Mouse (Mus musculus) forebrain, embryonic 14.5 days (tissue): ENCODE data around the gene Hmcn2. TPM values are rescaled to one million over a fixed set of nuclear protein-coding genes. Genes with fewer than 3 reads are reported as not detected.

Experiments
- ATAC-seq: fragments of 200-750 bp; cut with Nextera tagmentation; 2 replicates; pipeline ENCODE4 v1.8.0; 2017; ENCODE audit warnings: mild to moderate bottlenecking, moderate library complexity
- DNase-seq: peaks from one replicate; pipeline ENCODE4 v3.0.0-alpha.2; 2015; ENCODE audit warnings: low spot score
- H3K27ac ChIP-seq: fragments of 300-500 bp; sonication (generic); 2 replicates; pipeline ENCODE4 v1.5.1; 2014; ENCODE audit warnings: low read depth, mild to moderate bottlenecking, control low read depth, low read length, moderate library complexity
- H3K27me3 ChIP-seq: fragments of 300-500 bp; sonication (generic); replicated peaks from 2 replicates; pipeline ENCODE4 v1.6.1; 2014; ENCODE audit warnings: low read length, control low read depth, mixed read lengths; ENCODE audit not compliant: control insufficient read depth, insufficient read depth
- H3K36me3 ChIP-seq: fragments of 300-500 bp; sonication (generic); 2 replicates; pipeline ENCODE4 v1.6.1; 2014; ENCODE audit warnings: low read length, control low read depth; ENCODE audit not compliant: control insufficient read depth, insufficient read depth
- H3K4me1 ChIP-seq: fragments of 300-500 bp; sonication (generic); 2 replicates; pipeline ENCODE4 v1.6.1; 2014; ENCODE audit warnings: antibody characterized with exemption, low read length, control low read depth; ENCODE audit not compliant: control insufficient read depth, insufficient read depth
- H3K4me2 ChIP-seq: fragments of 300-500 bp; sonication (generic); 2 replicates; pipeline ENCODE4 v1.6.1; 2014; ENCODE audit warnings: mild to moderate bottlenecking, control low read depth, low read length
- H3K4me3 ChIP-seq: fragments of 300-500 bp; sonication (generic); 2 replicates; pipeline ENCODE4 v1.5.1; 2014; ENCODE audit warnings: low read depth, low read length, control low read depth
- H3K9ac ChIP-seq: fragments of 300-500 bp; sonication (generic); 2 replicates; pipeline ENCODE4 v1.6.1; 2014; ENCODE audit warnings: mild to moderate bottlenecking, low read length, control low read depth, moderate library complexity
- H3K9me3 ChIP-seq: fragments of 300-500 bp; sonication (generic); replicated peaks from 2 replicates; pipeline ENCODE4 v1.6.1; 2016; ENCODE audit warnings: low read length, control low read depth, mixed read lengths; ENCODE audit not compliant: control insufficient read depth
- WGBS: fragments of 180-500 bp; shearing (Covaris S2); extraction: QIAGEN DNeasy Blood & Tissue Kit; methylation state at CpG from one replicate; pipeline ENCODE4 v1.1.7; 2014; 5-methylcytosine and 5-hydroxymethylcytosine counted together
- polyA plus RNA-seq: library from polyadenylated mRNA; unstranded; fragments of >200 nt; fragmentation: Nextera tagmentation; extraction: Ambion mirVana; gene quantifications from 2 replicates; pipeline ENCODE4 v1.2.1, GENCODE M21; 2014

The Hmcn2 gene
- polyA plus RNA-seq, 1 experiment from 2014 or later: 0.17 TPM

DNA sequence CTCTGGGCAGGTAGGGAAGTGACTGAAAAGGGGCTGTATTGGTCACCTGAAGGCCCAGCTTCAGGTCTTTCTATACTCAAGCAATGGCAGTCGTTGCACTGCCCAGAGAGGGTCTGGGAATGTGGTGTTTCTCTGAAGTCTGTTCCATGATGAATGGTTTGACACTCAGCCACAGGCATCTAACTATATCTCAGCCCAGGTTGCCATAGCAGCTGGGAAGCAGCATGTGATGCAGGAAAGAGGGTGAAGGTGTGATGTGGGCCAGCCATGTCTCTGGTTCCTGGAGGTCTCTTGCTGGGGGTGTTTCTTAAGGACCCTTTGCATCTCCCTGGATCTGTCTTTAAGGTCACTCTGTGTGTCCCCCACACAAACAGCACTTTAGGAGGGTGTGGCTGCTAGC lies 181.9 kb downstream of the Hmcn2 start:
- ATAC-seq (no peak), DNase-seq (no peak)
- peaks cover 71% of the 10 kb centered on the region for H3K27me3 ChIP-seq
- no peak overlapping the region; the same call in 1 of the 2 replicates for H3K27ac ChIP-seq
- no peaks in the 10 kb centered on the region for H3K36me3 ChIP-seq
- no peaks in the 10 kb centered on the region for H3K9me3 ChIP-seq
- no peak overlapping the region for H3K4me3 ChIP-seq
- 36% methylated on average over 1 of the region's 1 CpGs for WGBS
- H3K4me1 ChIP-seq: peaks cover 55% of the 10 kb centered on the region
- no peak overlapping the region for H3K4me2 ChIP-seq
- H3K9ac ChIP-seq: no peak overlapping the region

DNA sequence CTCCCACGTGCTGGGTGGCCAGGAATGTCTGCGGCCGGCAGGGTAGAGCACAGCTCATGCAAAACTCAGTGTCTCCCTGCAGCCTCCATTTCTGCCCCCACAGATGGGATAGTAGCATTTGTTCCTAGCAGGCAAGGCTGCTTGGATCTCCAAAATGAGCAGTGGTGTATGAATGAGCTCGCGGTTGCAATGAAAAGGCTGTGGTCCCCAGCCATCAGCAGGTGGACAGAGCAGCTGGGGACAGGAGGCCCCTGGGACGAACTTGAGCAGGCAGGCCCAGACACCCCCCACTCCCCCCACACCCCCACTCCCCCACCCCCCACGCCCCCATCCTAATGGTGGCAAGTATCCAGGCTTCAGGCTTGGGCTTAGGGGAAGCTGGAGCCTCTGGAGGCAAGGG lies 182.9 kb downstream of the Hmcn2 start:
- H3K4me2 ChIP-seq: no peak overlapping the region
- peaks cover 72% of the 10 kb centered on the region for H3K27me3 ChIP-seq
- no peak for DNase-seq
- no peaks in the 10 kb centered on the region for H3K9me3 ChIP-seq
- H3K9ac ChIP-seq: no peak overlapping the region
- H3K27ac ChIP-seq: no peak overlapping the region
- H3K36me3 ChIP-seq: no peaks in the 10 kb centered on the region
- H3K4me3 ChIP-seq: no peak overlapping the region
- ATAC-seq: no peak
- 28% methylated on average over 7 of the region's 7 CpGs for WGBS
- peaks cover 60% of the 10 kb centered on the region for H3K4me1 ChIP-seq

DNA sequence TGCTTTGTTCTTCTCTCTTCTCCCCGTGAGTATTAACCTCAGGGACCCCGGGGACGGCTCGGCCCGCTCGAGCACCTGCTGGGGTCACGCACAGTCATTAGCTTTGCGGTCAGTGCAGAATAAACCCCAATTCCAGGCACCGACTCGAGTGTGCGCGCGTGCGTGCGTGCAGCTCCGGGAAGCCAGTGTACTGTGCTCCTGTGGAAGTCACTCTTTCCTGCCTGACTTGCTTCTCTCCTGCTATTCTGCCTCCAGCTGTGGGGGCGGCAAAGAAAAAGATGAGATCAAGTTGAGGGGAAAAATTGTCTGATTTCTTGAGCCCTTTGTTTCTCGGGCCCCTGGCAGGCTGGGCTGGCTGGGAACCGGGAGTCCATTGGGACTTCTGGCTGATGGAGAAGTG lies 183.4 kb downstream of the Hmcn2 start:
- Histone ChIP-seq H3K36me3 (no peaks in the 10 kb centered on the region), H3K4me1 (peaks cover 60% of the 10 kb centered on the region), H3K4me3 (no peak overlapping the region), H3K27me3 (peaks cover 73% of the 10 kb centered on the region), H3K4me2 (no peak overlapping the region), H3K9me3 (no peaks in the 10 kb centered on the region), H3K27ac (no peak overlapping the region), H3K9ac (no peak overlapping the region)
- WGBS: 39% methylated on average over 19 of the region's 19 CpGs
- DNase-seq (no peak), ATAC-seq (no peak)

DNA sequence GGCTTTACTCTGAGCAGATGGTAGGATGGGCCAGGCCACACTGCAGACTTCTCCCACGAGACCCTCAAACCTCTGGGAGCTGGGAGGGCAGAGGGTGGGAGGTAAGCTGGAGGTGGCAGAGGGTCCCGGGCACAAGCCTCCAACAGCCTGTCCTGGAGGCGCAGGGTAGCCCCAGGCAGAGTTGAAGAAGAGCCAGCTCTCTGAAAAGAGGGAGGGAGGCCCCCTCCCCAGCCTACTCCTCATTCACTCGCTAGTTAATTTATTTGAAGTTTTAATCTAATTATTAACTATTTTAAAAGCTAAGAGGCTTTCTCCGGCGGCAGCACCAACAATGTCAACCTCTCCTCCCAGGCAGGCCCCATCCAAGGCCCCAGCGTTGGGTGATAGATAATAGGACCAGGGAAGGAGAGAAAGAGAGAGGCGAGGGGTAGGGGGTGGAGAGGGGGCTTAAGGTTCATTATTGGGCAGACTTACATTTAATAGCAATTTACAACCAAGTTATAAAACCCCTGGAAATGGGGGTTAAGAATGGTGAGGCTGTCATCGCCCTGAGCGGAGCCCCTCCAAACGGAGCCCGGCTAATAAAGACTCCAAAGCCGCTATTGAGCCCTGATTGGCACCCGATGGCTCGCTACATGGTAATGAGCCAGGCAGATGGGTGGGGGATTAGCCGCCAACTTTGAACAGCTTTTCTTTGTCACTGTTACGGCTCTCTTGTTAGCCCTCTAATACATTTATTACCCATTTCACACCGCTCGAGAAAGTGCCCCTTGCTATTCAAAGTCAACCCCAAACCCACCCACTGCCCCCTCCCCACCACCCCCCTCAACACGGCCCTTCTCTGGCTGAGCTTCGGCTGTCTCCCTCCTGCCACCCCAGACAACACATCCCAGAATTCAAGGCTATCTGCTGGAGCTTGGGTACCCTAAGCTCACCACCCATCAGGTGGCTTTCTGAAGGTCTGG lies 185.4 kb downstream of the Hmcn2 start:
- peak overlapping the region; percentile 74 for H3K27ac ChIP-seq
- WGBS: 3% methylated on average over 21 of the region's 21 CpGs
- ATAC-seq: peak; percentile 86
- H3K4me2 ChIP-seq: peak overlapping the region; percentile 35
- H3K4me3 ChIP-seq: no peak overlapping the region
- H3K9me3 ChIP-seq: no peaks in the 10 kb centered on the region
- H3K9ac ChIP-seq: no peak overlapping the region
- peaks cover 48% of the 10 kb centered on the region for H3K4me1 ChIP-seq
- H3K27me3 ChIP-seq: peaks cover 70% of the 10 kb centered on the region
- H3K36me3 ChIP-seq: no peaks in the 10 kb centered on the region
- peak; percentile 93 for DNase-seq

DNA sequence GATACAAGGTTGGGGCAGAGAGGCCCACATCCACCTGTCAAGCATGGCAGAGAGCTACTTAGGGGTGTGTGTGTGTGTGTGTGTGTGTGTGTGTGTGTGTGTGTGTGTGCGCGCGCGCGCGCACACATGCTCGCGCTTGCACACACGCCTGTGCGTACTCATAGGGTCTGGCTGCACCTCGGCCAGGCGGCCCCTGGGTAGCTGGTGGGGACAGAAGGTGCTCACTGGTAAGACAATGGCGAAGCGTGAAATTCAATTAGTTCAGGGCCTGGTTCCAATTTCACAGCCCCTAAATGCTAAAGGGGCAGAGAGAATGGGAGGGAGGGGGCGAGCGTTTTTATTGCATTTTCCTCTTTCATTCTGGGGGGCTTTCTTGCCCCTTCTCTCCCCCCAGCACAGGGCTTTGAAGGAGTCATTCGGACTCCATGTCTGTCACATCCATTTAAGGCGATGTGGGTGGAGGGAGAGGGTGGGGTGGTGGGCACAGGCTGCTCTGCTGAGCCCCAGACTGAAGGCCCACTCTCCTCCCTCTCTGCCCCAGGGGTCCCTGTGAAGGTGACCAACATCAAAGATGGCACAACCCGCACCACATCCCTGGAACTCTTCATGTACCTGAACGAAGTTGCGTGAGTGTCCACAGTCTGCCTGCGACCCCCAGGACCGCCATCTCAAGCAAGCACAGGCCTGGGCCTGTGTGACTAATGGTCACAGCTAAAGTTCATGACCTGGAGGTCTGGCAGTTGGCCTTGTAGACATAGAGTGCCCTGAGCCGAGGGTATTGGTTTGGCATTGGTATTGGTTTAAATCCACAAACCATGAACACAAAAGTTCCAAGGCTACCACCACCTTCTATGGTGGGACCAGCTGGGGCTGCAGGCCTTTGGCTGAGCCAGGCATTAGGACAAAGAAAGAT lies 186.3 kb downstream of the Hmcn2 start:
- Histone ChIP-seq H3K27ac (peak overlapping the region; percentile 74), H3K4me3 (no peak overlapping the region), H3K27me3 (peaks cover 65% of the 10 kb centered on the region), H3K9ac (no peak overlapping the region), H3K9me3 (no peaks in the 10 kb centered on the region), H3K4me2 (peak overlapping the region; percentile 35), H3K4me1 (peaks cover 47% of the 10 kb centered on the region), H3K36me3 (no peaks in the 10 kb centered on the region)
- 25% methylated on average over 23 of the region's 24 CpGs for WGBS
- DNase-seq (peak; percentile 75), ATAC-seq (peak; percentile 65)

DNA sequence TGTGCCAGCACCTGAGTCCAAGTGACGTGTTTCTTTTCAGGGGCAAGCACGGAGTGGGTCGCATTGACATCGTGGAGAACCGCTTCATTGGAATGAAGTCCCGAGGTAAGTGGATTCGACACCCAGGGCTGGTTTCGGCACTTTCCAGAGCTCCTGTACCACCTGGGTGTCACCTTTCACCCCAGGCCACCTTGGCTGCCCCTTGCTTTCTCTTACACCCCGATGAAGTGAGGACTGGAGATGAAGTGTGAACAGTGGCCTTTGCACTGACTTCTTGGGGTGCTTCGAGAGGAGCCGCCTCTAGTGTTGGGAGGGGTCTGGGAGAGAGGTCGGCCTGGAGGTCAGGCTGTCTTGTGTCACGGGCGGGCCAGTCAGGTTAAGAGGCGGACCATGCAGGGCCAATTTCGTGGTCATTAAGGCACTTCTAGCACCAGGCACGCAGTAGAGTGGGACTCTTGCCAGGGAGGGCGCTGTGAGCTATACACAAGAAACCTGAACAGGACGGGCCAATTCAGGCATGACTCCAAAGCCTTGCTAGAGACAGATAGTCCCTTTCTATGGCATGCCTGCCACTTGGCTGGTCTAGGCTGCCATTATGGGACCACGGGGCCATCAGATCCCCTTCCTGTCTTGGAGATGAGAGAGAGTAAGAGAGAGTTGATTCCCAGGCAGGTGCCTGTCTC lies 187.4 kb downstream of the Hmcn2 start:
- Histone ChIP-seq H3K27me3 (peaks cover 58% of the 10 kb centered on the region), H3K9ac (no peak overlapping the region), H3K36me3 (no peaks in the 10 kb centered on the region), H3K4me3 (no peak overlapping the region), H3K9me3 (no peaks in the 10 kb centered on the region), H3K4me2 (no peak overlapping the region), H3K4me1 (peaks cover 40% of the 10 kb centered on the region), H3K27ac (no peak overlapping the region)
- peak; percentile 74 for DNase-seq
- no peak for ATAC-seq
- WGBS: 52% methylated on average over 20 of the region's 20 CpGs

DNA sequence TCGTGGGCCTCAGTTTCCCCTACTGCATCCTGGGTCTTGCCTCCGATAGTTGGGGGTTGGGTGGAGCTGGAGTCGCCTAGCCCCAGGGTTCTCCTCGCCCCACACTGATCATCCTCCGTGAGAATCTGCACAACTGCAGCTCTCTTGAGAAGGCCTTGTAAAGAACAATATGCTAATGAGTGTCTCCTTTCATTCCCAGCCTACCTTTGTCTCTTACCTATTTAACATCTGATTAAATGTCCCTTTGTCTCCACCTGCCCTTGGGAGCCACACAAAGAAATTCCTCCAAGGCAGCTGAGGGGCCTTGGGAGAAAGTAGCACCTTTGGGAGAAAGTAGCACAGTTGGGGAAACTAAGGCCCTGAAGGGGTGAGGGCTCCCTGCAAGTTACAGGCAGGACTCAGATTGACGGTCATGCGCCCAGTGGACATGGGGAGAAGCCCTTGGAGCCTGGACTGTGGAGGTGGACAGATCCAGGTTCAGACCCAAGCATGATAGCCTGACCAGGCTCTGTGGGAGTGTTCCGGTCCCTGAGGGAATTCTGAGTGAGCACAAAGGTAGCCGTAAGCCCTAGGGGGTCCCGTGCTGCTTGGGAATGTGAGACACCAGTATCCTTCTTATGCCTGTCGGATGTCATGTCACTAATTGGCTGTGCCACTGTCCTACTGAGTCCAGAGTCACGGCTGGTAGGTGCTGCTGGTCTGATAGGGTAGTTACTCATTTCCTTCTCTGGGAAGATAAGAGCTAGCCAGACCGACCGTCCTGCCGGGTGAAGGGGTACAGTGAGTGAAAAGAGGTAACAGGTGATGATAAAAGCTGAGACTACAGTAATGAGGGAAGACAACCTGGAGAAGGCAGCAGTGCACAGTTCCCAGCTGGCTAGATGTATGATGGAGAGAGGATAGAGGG lies 188.7 kb downstream of the Hmcn2 start:
- Histone ChIP-seq H3K27me3 (peaks cover 45% of the 10 kb centered on the region), H3K4me2 (no peak overlapping the region), H3K27ac (no peak overlapping the region), H3K9me3 (no peaks in the 10 kb centered on the region), H3K4me1 (peaks cover 34% of the 10 kb centered on the region), H3K9ac (no peak overlapping the region), H3K4me3 (no peak overlapping the region), H3K36me3 (no peaks in the 10 kb centered on the region)
- 41% methylated on average over 15 of the region's 15 CpGs for WGBS
- no peak for ATAC-seq
- DNase-seq: no peak

DNA sequence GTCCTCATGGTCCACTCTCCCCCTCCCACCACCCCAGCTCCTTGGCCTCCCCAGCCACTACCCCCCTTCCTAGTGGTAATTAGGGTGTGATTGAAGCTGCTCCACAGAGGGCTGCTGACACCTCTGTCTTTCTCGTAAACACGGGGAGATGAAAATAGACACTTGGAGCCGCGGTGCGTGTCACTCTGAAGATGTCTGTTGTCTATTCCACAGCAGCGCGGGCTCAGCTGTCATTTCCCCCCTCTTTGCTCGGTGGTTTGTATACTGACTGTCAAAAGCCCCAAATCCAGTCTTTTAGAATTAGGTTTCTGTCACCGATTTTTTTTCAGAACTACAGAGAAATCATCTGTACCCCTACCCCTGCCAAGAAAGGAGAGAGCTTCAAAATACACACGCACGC lies 191.3 kb downstream of the Hmcn2 start:
- ATAC-seq (peak; percentile 37; the same call in 1 of the 2 replicates), DNase-seq (peak; percentile 48)
- WGBS: 31% methylated on average over 11 of the region's 11 CpGs
- Histone ChIP-seq H3K4me1 (peaks cover 11% of the 10 kb centered on the region), H3K9me3 (no peaks in the 10 kb centered on the region), H3K36me3 (no peaks in the 10 kb centered on the region), H3K27me3 (peaks cover 33% of the 10 kb centered on the region), H3K27ac (no peak overlapping the region), H3K9ac (no peak overlapping the region), H3K4me3 (no peak overlapping the region), H3K4me2 (no peak overlapping the region)
